Mouse (Mus musculus): Measurements from ENCODE around the gene Ephx1. TPM values are rescaled to one million over a fixed set of nuclear protein-coding genes. Genes with fewer than 3 reads are reported as not detected.
"Not testable (repeated sequence)": the region's sequence is repeated elsewhere in the genome, so short reads cannot be mapped to it uniquely, and the experiment has no call there.

The Ephx1 gene
- polyA plus RNA-seq, 1 experiment: 57.7 TPM

- DNase-seq (ENCODE audit: low read depth): no peak
Measured at GRCm38 (mm10) chr1:180974126-180974746, 46.5 kb downstream of the Ephx1 start.

- DNase-seq (ENCODE audit: low read depth): no peak
Measured at GRCm38 (mm10) chr1:180972941-180973340, 47.8 kb downstream of the Ephx1 start.

DNA sequence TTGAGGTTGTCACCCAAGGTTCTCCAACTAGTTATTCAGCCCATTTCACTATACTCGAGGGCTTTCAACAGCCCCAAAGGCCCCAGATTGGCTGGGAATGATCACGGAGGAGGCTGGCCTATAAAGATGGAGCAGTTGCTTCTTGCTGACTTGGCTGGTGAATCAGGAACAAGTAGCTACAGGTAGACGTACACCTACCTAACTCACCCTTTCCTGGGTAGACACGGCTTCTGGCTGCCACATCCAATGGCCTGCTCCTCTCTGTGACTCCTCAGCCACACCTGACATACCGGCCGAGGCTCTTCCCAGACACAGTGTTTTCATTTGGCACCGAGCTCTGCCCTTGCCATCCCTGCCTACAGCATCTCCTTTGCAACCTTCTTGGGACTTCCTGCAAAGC lies 53.4 kb downstream of the Ephx1 start:
- peak; percentile 84 for DNase-seq (ENCODE audit: low read depth)

- no peak for DNase-seq (ENCODE audit: low read depth)
Measured at GRCm38 (mm10) chr1:180966542-180966941, 54.2 kb downstream of the Ephx1 start.

DNA sequence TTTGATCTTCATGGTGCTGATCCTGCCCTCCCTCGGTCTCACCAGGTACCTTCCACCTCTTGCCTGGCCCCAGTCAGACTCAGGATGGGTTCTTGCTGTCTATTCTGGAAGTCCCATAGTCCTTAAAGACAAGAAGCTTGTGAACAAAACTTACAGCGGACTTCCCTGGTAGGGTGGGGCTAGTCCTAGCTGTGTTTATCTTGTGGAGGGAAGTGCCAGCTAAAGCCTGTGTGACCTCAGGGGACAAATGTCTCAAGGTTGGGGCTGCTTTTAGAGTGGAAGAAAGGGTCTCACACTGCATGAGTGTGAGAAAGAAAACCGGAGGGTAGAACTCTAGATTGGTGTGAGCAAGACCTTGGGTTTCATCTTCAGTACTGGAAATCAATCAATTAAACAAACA lies 54.9 kb downstream of the Ephx1 start:
- no peak for DNase-seq (ENCODE audit: low read depth)

GRCm38 (mm10) chr1:180958797-180959196 lies 61.9 kb downstream of the Ephx1 start:
- DNase-seq (ENCODE audit: low read depth): no peak

- DNase-seq (ENCODE audit: low read depth): no peak
Measured at GRCm38 (mm10) chr1:180957989-180958388, 62.7 kb downstream of the Ephx1 start.

DNA sequence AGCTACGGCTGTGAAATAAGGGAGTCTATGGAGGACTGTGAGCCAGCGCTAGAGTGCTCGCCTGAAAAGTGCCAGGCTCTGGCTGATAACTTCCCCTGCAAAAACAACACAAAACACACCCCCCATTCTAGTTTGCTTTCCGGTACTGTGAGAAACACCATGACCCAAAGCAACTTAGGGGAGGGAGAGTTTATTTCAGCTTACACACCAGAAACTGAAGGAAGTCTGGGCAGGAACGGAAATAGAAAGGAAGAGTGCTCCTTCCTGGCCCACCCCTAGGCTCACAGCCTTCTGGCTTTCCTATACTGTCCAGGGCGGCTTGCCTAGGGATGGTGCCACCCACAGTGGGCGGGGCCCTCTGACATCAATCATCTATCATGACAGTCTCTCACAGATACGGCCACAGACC lies 63.7 kb downstream of the Ephx1 start:
- no peak for DNase-seq (ENCODE audit: low read depth)

DNA sequence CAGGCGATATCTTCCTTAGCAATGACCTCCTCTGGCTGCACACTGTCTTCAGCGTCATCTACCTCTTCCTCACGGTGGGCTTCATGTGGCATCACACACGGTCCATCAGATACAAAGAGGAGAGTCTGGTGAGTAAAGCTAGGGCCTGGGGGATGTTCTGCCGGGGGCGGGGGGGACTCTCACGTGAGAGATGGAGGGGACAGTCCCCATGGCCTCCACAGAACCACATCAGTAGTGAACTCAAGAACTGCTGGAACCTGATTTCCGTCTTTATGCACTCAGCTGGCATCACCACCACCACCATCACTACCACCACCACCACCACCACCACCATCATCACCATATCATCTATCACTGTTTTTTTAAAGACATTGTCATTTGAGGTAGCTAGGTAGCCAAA lies 64.3 kb downstream of the Ephx1 start:
- no peak for DNase-seq (ENCODE audit: low read depth)

DNA sequence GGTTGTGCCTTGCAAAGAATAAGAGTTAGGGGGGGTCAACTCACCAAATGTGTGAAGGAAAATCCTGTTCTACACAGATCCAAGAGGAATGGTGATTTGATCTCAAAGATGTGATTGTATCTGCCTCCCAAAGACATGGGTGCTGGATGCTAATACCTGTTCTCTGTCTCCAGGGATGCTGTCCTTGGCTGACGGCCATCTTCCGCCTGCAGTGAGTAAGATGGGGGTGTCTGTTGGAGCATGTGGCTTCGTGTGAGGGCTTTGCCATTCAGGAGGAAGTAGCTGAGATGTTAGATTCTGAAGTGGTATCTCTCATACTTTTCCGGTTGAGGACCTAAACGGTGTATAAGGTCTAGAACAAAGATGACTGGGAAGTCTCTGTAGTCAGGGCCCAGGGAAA lies 67.9 kb downstream of the Ephx1 start:
- DNase-seq (ENCODE audit: low read depth): no peak

DNA sequence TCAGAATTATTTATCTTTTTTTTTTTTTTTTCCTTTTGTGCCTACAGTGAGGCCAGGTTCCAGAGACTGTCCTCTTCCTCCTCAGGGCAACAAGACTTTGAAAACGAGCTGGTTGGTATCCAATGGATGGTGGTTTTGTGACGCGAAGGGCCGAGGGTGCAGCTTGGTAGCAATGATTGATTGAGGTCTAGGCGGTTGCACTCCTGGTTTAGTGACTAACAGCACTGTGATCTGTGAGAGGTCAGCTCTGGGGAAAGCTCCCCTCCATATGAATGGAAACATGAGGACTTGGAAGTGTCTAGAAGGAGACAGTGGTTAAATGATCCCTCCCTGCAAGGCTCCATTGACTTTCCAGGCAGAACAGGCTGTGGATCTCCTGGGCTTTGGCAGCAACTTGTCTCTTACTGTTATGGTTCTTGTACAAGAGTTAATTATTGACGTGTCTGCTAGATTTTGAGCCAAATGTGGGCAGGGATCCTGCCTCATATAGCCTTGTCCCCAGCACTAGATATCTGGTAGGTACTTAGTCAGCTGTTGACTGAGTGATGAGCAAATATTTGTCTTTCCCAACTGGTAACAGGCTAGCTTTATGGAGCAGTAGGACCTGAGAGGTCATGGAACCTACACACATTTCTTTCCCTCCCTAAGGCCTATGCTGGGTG lies 68.5 kb downstream of the Ephx1 start:
- DNase-seq (ENCODE audit: low read depth): no peak

- no peak for DNase-seq (ENCODE audit: low read depth)
Measured at GRCm38 (mm10) chr1:180946448-180946847, 74.3 kb downstream of the Ephx1 start.

DNA sequence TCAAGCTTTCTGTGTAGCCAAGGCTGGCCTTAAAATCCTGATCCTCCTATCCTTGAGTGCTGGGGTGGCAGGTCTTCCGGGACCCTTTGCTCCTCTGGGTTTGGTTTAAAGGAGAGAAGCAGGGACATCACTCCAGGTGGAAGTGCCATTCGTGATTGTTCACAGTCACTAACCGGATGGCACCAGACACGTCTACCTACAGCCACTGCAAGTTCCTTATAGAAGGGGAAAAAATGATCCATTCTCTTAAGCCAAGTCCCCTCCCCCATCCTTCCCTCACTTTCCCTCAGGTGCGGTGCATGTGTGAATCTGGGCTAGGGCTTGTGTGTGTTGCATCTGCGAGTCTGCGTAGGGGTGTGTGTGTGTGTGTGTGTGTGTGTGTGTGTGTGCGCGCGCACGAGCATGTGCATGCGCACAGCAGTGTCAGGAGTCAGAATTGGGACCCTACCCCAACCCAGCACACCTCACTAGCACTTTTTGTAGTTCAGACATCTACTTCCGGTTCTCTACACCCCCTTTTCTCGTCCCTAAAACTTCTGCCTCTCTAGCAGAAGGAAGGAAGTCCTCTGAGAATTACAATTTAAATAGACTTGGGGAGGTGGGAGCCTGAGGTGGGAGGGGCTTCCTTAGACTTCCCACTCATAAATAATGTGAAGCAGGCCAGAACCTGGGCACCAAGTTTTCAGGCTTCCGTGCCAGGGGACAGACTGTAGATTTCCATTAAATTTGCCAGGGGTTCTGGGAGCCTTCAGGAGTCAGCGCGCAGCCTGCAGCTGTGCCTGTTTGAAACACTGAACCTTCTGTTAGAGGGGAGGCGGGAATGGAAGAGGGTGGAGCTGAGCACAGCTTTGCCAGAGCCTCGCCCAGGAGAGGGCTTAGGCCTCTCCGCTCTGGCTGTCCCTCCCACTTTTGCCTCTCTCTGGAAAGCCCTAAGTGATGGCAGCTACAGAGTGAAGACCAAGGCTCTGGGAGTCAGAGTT lies 75.4 kb downstream of the Ephx1 start:
- no peak for DNase-seq (ENCODE audit: low read depth)

GRCm38 (mm10) chr1:180944553-180944952 lies 76.2 kb downstream of the Ephx1 start:
- no peak for DNase-seq (ENCODE audit: low read depth)

GRCm38 (mm10) chr1:180943896-180944295 lies 76.8 kb downstream of the Ephx1 start:
- DNase-seq (ENCODE audit: low read depth): no peak

DNA sequence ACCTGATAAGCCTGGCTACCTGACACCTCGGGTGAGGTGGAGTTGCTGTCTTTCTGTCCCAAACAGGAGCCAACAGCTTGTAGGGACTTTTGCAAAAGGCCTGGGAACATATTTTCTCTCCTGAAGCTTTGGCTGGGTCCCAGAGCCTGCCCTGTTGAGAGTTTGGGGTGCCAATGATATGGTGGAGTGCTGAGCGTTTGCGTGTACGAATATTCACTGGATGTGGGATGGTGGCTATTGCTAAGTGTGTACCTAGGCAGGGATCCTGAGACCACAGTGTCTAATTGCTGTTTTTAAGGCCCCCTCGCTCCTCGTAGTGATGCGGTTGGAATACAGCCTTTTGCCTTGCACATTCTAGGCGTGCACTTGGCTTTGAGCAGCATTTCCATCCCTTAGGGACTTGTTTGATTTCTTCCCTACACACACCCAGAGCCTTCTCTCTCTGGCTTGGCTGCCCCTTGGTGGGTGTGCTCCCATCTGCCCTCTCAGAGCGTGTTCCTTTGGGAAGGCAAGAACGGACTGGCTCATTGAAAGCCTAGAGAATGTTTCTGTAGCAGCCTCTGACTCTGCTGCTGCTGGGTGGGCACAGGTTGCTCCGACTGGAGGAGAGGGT lies 77.6 kb downstream of the Ephx1 start:
- no peak for DNase-seq (ENCODE audit: low read depth)

DNA sequence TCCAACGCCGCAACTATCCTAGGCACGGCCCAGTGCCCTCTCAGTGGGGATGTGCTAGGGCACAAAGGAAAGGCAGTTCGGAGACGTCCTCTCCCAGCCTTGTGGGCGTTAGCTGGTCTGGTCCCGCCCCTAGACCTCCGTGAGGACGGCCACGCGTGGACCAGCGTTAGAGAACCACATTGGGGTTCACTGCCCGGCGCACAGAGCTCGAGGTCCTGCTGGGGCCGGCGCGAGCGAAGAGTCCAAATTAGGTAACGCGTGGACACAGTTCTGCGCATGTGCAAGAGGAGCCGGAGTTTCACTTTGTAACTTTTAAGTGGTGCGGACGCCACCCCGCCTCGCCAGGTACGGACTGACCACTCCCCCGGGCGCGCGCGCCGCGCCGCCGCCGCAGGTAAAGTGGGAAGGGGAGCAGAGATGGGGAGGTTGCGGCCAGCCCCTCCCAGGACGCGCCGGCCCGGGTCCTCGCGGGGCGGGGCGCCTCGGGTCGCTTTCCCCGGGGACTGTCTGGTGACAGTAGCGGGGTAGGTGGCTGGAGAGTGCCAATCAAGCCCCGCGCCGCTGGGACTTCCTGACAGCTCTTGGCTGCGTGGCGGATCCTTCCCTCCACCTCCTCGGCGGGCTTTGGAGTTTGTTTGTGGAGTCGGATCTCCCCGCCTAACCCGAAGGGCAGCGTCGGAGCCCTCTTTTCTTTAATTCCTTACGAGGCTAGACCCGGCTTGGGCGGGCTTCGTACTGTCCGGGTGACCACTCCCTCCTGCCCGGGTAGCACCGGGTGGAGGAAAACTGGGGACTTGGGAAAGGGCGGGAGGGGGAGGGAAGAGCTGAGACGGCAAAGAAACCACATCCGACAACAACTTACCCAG lies 78.3 kb downstream of the Ephx1 start, which contains the start of gene Tmem63a:
Gene Tmem63a, plus strand, starts transcription at position 179 of the 866 bp plus-strand sequence.
- no peak for DNase-seq (ENCODE audit: low read depth)

DNA sequence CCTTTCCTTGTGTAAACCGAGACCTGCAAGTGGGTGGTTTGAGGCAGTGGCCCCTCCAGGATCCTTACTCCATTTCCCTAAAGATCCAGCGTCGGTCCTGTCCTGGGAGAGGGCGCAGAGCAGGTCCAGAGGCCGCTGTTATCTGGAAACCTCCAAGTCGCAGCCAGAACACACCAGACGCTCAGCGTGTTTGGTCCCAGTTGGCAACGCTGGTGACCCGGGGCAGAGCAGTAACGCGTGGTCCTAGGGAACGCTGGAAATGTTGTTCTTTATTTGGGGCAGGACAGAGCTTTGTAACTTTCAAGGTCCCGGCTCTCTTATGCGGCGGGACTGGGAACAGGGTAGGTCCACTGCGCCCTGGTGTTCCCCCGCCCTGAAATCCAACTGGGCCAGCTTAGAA lies 79.0 kb downstream of the Ephx1 start:
- no peak for DNase-seq (ENCODE audit: low read depth)

- no peak for DNase-seq (ENCODE audit: low read depth)
Measured at GRCm38 (mm10) chr1:180940776-180941460, 79.8 kb downstream of the Ephx1 start.

DNA sequence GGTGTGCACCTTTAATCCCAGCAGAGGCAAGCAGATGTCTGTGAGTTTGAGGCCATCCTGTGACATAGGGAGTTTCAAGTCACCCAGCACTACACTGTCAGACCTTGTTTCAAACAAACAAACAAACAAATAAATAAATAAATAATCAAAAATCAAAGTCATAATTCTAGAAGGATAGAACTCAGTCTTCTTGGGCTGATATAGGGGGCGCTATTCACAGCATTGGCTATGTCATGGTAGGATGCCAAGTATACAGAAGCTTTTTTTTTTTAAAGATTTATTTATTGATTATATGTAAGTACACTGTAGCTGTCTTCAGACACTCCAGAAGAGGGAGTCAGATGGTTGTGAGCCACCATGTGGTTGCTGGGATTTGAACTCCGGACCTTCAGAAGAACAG lies 81.9 kb downstream of the Ephx1 start:
- not testable (repeated sequence) for DNase-seq (ENCODE audit: low read depth)
